Mouse (Mus musculus) C2C12 (cell line): Measurements from ENCODE around the gene Slc25a19. TPM values are rescaled to one million over a fixed set of nuclear protein-coding genes. Genes with fewer than 3 reads are reported as not detected.
A peak's percentile ranks its signal among the peaks of the same experiment; 100 is the strongest.

Source experiments
- H3K27me3 ChIP-seq: one replicate; pipeline ENCODE4 v1.6.1; 2011; ENCODE audit not compliant: control insufficient read depth, insufficient read depth, insufficient read length
- H3K36me3 ChIP-seq: one replicate; pipeline ENCODE4 v1.6.1; 2011; ENCODE audit not compliant: control insufficient read depth, insufficient read depth
- H3K4me3 ChIP-seq: one replicate; pipeline ENCODE4 v1.5.1; 2011; ENCODE audit warnings: mild to moderate bottlenecking, control low read depth; ENCODE audit not compliant: poor library complexity, insufficient read depth, severe bottlenecking
- H3K79me2 ChIP-seq: one replicate; pipeline ENCODE4 v1.6.1; 2011; ENCODE audit not compliant: control insufficient read depth, insufficient read depth
- H3K79me3 ChIP-seq: one replicate; pipeline ENCODE4 v1.6.1; 2011; ENCODE audit warnings: low read depth, control low read depth
- H3ac ChIP-seq: one replicate; pipeline ENCODE3; 2011; ENCODE audit warnings: low read depth; ENCODE audit not compliant: control insufficient read depth, insufficient read length
- CEBPB ChIP-seq: IDR thresholded peaks from one replicate; pipeline ENCODE4 v1.6.1; 2011; ENCODE audit warnings: low read depth, mild to moderate bottlenecking, control low read depth, moderate library complexity
- CTCF ChIP-seq: IDR thresholded peaks from one replicate; pipeline ENCODE4 v1.5.1; 2011; ENCODE audit not compliant: control insufficient read depth, insufficient read depth, insufficient read length
- FOSL1 ChIP-seq: IDR thresholded peaks from one replicate; pipeline ENCODE4 v1.8.0; 2011; ENCODE audit warnings: mild to moderate bottlenecking, low read length; ENCODE audit not compliant: poor library complexity, insufficient read depth, severe bottlenecking
- MAX ChIP-seq: IDR thresholded peaks from one replicate; pipeline ENCODE4 v1.6.1; 2011; ENCODE audit warnings: mild to moderate bottlenecking, control low read depth
- MYOD1 ChIP-seq: IDR thresholded peaks from one replicate; pipeline ENCODE4 v1.6.1; 2011; ENCODE audit warnings: low read depth; ENCODE audit not compliant: control insufficient read depth, insufficient read length
- MYOG ChIP-seq: IDR thresholded peaks from one replicate; pipeline ENCODE4 v1.6.1; 2011; ENCODE audit not compliant: control insufficient read depth, insufficient read length; ENCODE audit errors: extremely low read depth
- USF1 ChIP-seq: IDR thresholded peaks from one replicate; pipeline ENCODE4 v1.6.1; 2011; ENCODE audit warnings: low read depth, mild to moderate bottlenecking, control low read depth, moderate library complexity
- polyA plus RNA-seq: library from polyadenylated mRNA; unstranded; fragments of >200 nt; fragmentation: generic; extraction: Trizol; gene quantifications from one replicate; pipeline ENCODE4 v1.2.1, GENCODE M21; 2012; ENCODE audit warnings: missing spikeins

The Slc25a19 gene
- polyA plus RNA-seq, 1 experiment = 13.7 TPM

- Histone ChIP-seq H3K27me3 (no peaks in the 10 kb centered on the region), H3K36me3 (no peaks in the 10 kb centered on the region), H3K4me3 (peak overlapping the region; percentile 32), H3K79me2 (peaks cover 7% of the 10 kb centered on the region), H3ac (peak overlapping the region; percentile 24), H3K79me3 (no peaks in the 10 kb centered on the region)
- TF ChIP-seq CTCF (no peak), FOSL1 (no peak), USF1 (no peak), CEBPB (no peak), MAX (no peak), MYOD1 (no peak), MYOG (no peak)
Measured at GRCm38 (mm10) chr11:115628465-115629101, 488 bp upstream of the Slc25a19 start.

- no peak for TF ChIP-seq CTCF
- TF ChIP-seq MYOG = no peak
- TF ChIP-seq MAX = no peak
- no peak for TF ChIP-seq USF1
- no peak for TF ChIP-seq CEBPB
- no peak for TF ChIP-seq FOSL1
- no peak for TF ChIP-seq MYOD1
- H3ac ChIP-seq = no peak overlapping the region
- peak overlapping the region; percentile 84 for H3K4me3 ChIP-seq
- no peaks in the 10 kb centered on the region for H3K79me3 ChIP-seq
- H3K27me3 ChIP-seq = no peaks in the 10 kb centered on the region
- peaks cover 7% of the 10 kb centered on the region for H3K79me2 ChIP-seq
- H3K36me3 ChIP-seq = no peaks in the 10 kb centered on the region
Measured at GRCm38 (mm10) chr11:115626824-115627616, 1.1 kb downstream of the Slc25a19 start.

GRCm38 (mm10) chr11:115625877-115626276 lies 2.2 kb downstream of the Slc25a19 start:
- H3ac ChIP-seq = no peak overlapping the region
- H3K79me2 ChIP-seq = peaks cover 7% of the 10 kb centered on the region
- no peaks in the 10 kb centered on the region for H3K79me3 ChIP-seq
- TF ChIP-seq CTCF = no peak
- TF ChIP-seq CEBPB = no peak
- no peak for TF ChIP-seq MYOG
- no peak for TF ChIP-seq MYOD1
- no peak for TF ChIP-seq MAX
- no peak for TF ChIP-seq FOSL1
- no peak for TF ChIP-seq USF1
- H3K36me3 ChIP-seq = no peaks in the 10 kb centered on the region
- no peaks in the 10 kb centered on the region for H3K27me3 ChIP-seq
- H3K4me3 ChIP-seq = no peak overlapping the region

- Histone ChIP-seq H3K79me3 (no peaks in the 10 kb centered on the region), H3K4me3 (no peak overlapping the region), H3K79me2 (peaks cover 7% of the 10 kb centered on the region), H3K36me3 (peaks cover 6% of the 10 kb centered on the region), H3ac (no peak overlapping the region), H3K27me3 (no peaks in the 10 kb centered on the region)
- TF ChIP-seq FOSL1 (no peak), CEBPB (no peak), MYOG (no peak), MYOD1 (no peak), MAX (no peak), CTCF (no peak), USF1 (no peak)
Measured at GRCm38 (mm10) chr11:115623487-115624070, 4.5 kb downstream of the Slc25a19 start.

- no peaks in the 10 kb centered on the region for H3K79me2 ChIP-seq
- no peaks in the 10 kb centered on the region for H3K27me3 ChIP-seq
- H3K4me3 ChIP-seq = no peak overlapping the region
- no peak overlapping the region for H3ac ChIP-seq
- TF ChIP-seq FOSL1 (no peak), CEBPB (no peak), CTCF (no peak), MAX (no peak), MYOD1 (no peak), USF1 (no peak), MYOG (no peak)
- H3K79me3 ChIP-seq = no peaks in the 10 kb centered on the region
- H3K36me3 ChIP-seq = peaks cover 8% of the 10 kb centered on the region
Measured at GRCm38 (mm10) chr11:115619949-115620348, 8.1 kb downstream of the Slc25a19 start.
